Mouse (Mus musculus) spleen, postnatal 14 days (tissue): ENCODE measurements around the gene Sstr4.

ENCODE experiments used
- DNase-seq, 2 experiments: peaks; one replicate each; pipeline ENCODE4 v3.0.0; 2021 to 2022; ENCODE audit warnings: low spot score in 2 of 2

Sstr4 gene

GRCm38 (mm10) chr2:148395131-148396051 is at the start of gene Sstr4:
Sstr4 (plus strand) TSS chr2:148395344.
- peak in 1 of 2 experiments; percentile 36 for DNase-seq

- DNase-seq: no peak
Measured at GRCm38 (mm10) chr2:148345373-148345772, 49.8 kb upstream of the Sstr4 start.

- DNase-seq: no peak
Measured at GRCm38 (mm10) chr2:148346976-148347375, 48.2 kb upstream of the Sstr4 start.

- no peak for DNase-seq
Measured at GRCm38 (mm10) chr2:148349509-148350307, 45.4 kb upstream of the Sstr4 start.

GRCm38 (mm10) chr2:148350460-148350859 is 44.7 kb upstream of the Sstr4 start:
- DNase-seq: no peak

- no peak for DNase-seq
Measured at GRCm38 (mm10) chr2:148352655-148353054, 42.5 kb upstream of the Sstr4 start.

GRCm38 (mm10) chr2:148357145-148357544 is 38.0 kb upstream of the Sstr4 start:
- no peak for DNase-seq

GRCm38 (mm10) chr2:148364536-148364935 is 30.6 kb upstream of the Sstr4 start:
- DNase-seq: no peak

- DNase-seq: no peak
Measured at GRCm38 (mm10) chr2:148365227-148365626, 29.9 kb upstream of the Sstr4 start.

- no peak for DNase-seq
Measured at GRCm38 (mm10) chr2:148371743-148372630, 23.2 kb upstream of the Sstr4 start.

- DNase-seq: no peak
Measured at GRCm38 (mm10) chr2:148373602-148374071, 21.5 kb upstream of the Sstr4 start.

GRCm38 (mm10) chr2:148375326-148376150 is 19.6 kb upstream of the Sstr4 start:
- DNase-seq: peak; percentile 44 to 63

- DNase-seq: no peak
Measured at GRCm38 (mm10) chr2:148378817-148379342, 16.3 kb upstream of the Sstr4 start.

- DNase-seq: no peak
Measured at GRCm38 (mm10) chr2:148379899-148380413, 15.2 kb upstream of the Sstr4 start.

GRCm38 (mm10) chr2:148381076-148381475 is 14.1 kb upstream of the Sstr4 start:
- no peak for DNase-seq

GRCm38 (mm10) chr2:148386476-148386875 is 8.7 kb upstream of the Sstr4 start:
- no peak for DNase-seq

GRCm38 (mm10) chr2:148386927-148387326 is 8.2 kb upstream of the Sstr4 start:
- no peak for DNase-seq

GRCm38 (mm10) chr2:148387652-148388581 is 7.2 kb upstream of the Sstr4 start:
- no peak for DNase-seq

GRCm38 (mm10) chr2:148393149-148393548 is 2.0 kb upstream of the Sstr4 start:
- no peak for DNase-seq
